Mouse (Mus musculus) embryonic facial prominence, embryonic 11.5 days (tissue): ENCODE data around the gene Igsf6. TPM values are rescaled to one million over a fixed set of nuclear protein-coding genes. Genes with fewer than 3 reads are reported as not detected.
A peak's percentile ranks its signal among the peaks of the same experiment; 100 is the strongest.

ENCODE experiments used
- ATAC-seq: fragments of 200-750 bp; cut with Nextera tagmentation; replicated peaks from 2 replicates; pipeline ENCODE4 v1.8.0; 2017; ENCODE audit warnings: low read depth; ENCODE audit not compliant: insufficient number of reproducible peaks, low FRiP score, low TSS enrichment
- DNase-seq: peaks from one replicate; pipeline ENCODE4 v3.0.0-alpha.2; 2015; ENCODE audit warnings: low spot score
- H3K27ac ChIP-seq: fragments of 300-500 bp; sonication (generic); replicated peaks from 2 replicates; pipeline ENCODE4 v1.5.1; 2014; ENCODE audit warnings: mild to moderate bottlenecking, low read depth, low read length, control low read depth
- H3K27me3 ChIP-seq: fragments of 300-500 bp; sonication (generic); 2 replicates; pipeline ENCODE4 v1.6.1; 2014; ENCODE audit warnings: mild to moderate bottlenecking, low read length, moderate library complexity, mixed read lengths; ENCODE audit not compliant: control insufficient read depth, insufficient read depth
- H3K36me3 ChIP-seq: fragments of 300-500 bp; sonication (generic); replicated peaks from 2 replicates; pipeline ENCODE4 v1.6.1; 2014; ENCODE audit warnings: low read depth, mild to moderate bottlenecking, low read length, moderate library complexity, mixed read lengths; ENCODE audit not compliant: control insufficient read depth, insufficient read depth
- H3K4me1 ChIP-seq: fragments of 300-500 bp; sonication (generic); 2 replicates; pipeline ENCODE4 v1.6.1; 2014; ENCODE audit warnings: low read length, mixed read lengths; ENCODE audit not compliant: control insufficient read depth, insufficient read depth
- H3K4me2 ChIP-seq: fragments of 300-500 bp; sonication (generic); 2 replicates; pipeline ENCODE4 v1.6.1; 2014; ENCODE audit warnings: low read depth, mild to moderate bottlenecking, control low read depth, low read length, moderate library complexity
- H3K4me3 ChIP-seq: fragments of 300-500 bp; sonication (generic); 2 replicates; pipeline ENCODE4 v1.5.1; 2014; ENCODE audit warnings: low read depth, low read length, control low read depth
- H3K9ac ChIP-seq: fragments of 300-500 bp; sonication (generic); replicated peaks from 2 replicates; pipeline ENCODE4 v1.6.1; 2014; ENCODE audit warnings: mild to moderate bottlenecking, control low read depth, low read length
- H3K9me3 ChIP-seq: fragments of 300-500 bp; sonication (generic); replicated peaks from 2 replicates; pipeline ENCODE4 v1.6.1; 2016; ENCODE audit warnings: mild to moderate bottlenecking, low read length, inconsistent platforms, mixed read lengths; ENCODE audit not compliant: control insufficient read depth
- WGBS: fragments of 180-500 bp; shearing (Covaris S2); extraction: QIAGEN DNeasy Blood & Tissue Kit; methylation state at CpG from one replicate; pipeline ENCODE4 v1.1.7; 2014; 5-methylcytosine and 5-hydroxymethylcytosine counted together
- polyA plus RNA-seq: library from polyadenylated mRNA; unstranded; fragments of >200 nt; fragmentation: Nextera tagmentation; extraction: Ambion mirVana; gene quantifications from 2 replicates; pipeline ENCODE4 v1.2.1, GENCODE M21; 2014

The Igsf6 gene
- polyA plus RNA-seq, 1 experiment from 2014 or later = 0.70 TPM

DNA sequence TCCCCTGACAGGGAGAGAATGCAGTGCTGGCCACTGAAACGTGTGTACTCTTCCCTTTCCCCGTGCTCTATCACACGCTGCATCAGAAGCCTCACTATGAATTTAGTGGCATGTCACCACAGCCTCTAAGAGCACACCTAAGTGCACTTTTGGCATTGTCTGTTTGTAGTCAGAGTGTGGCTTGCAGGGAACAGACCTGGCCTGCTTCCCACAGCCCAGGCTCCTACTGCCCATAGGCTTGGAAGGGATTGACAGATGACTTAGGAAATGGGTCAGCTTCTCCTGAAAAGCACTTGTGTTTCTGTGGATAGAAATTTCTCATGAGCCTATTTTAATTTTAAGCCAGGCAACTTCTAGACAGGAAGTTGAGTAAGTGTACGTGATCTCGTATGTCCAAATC is 1.0 kb upstream of the Igsf6 start:
- Histone ChIP-seq H3K4me1 (no peaks in the 10 kb centered on the region), H3K9me3 (no peaks in the 10 kb centered on the region), H3K4me3 (no peak overlapping the region), H3K27ac (no peak overlapping the region), H3K4me2 (no peak overlapping the region), H3K36me3 (peaks cover 3% of the 10 kb centered on the region), H3K9ac (no peak overlapping the region), H3K27me3 (no peaks in the 10 kb centered on the region)
- WGBS = 87% methylated on average over 5 of the region's 5 CpGs
- DNase-seq = no peak
- no peak for ATAC-seq

DNA sequence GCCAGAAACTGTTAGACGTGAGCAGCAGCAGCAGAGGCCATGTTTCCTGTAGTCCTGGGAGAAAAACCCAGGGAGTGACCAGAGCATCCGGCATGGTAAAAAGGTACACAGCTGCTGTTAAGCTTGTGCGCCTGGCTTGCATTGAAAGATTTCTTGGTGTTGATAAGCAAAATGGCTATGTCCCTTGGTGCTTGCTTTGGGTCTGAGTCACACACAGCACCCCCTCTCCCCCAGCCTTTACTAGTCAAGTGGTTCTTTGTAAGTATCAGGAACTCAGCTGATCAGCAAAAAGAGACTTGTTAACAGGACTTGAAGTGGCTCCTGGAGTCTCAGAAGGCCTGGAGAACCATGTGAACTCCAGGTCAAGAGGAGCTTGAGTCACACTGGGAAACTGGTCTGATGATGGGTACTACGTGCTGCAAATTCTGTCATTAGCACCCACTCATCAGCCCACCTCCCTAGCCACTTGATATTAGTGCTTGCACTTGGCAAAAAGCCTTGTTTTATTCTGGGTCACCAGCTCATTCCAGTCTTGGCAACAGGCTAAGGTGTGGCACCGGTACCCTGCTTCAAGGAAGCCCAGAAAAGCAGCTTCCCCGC is 529 bp upstream of the Igsf6 start:
- no peak overlapping the region for H3K9ac ChIP-seq
- no peak overlapping the region for H3K4me2 ChIP-seq
- no peak overlapping the region for H3K4me3 ChIP-seq
- H3K4me1 ChIP-seq = no peaks in the 10 kb centered on the region
- no peaks in the 10 kb centered on the region for H3K9me3 ChIP-seq
- DNase-seq = no peak
- WGBS = 85% methylated on average over 6 of the region's 6 CpGs
- H3K36me3 ChIP-seq = peaks cover 3% of the 10 kb centered on the region
- H3K27ac ChIP-seq = no peak overlapping the region
- ATAC-seq = no peak
- H3K27me3 ChIP-seq = no peaks in the 10 kb centered on the region

DNA sequence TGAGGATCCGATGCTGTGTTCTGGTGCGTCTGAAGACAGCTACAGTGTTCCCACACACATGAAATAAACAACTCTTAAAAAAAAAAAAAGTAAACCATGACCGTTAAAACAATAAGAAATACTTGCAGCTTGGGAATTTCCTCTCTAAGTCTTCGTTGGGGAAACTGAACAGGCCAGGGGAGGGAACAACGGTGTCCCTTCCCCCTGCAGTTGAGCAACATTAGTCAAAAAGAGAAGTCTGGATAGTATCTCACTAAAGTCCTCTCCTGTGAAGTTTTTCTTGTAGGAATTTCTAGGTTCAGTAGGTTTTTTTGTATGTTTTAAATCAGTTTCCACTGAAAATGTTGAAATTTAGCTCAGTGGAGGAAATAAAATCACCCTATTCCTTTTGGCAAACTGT is 1.9 kb downstream of the Igsf6 start:
- WGBS = 90% methylated on average over 5 of the region's 5 CpGs
- Histone ChIP-seq H3K9me3 (no peaks in the 10 kb centered on the region), H3K27me3 (no peaks in the 10 kb centered on the region), H3K4me2 (no peak overlapping the region), H3K4me1 (no peaks in the 10 kb centered on the region), H3K27ac (no peak overlapping the region), H3K4me3 (no peak overlapping the region), H3K36me3 (peaks cover 3% of the 10 kb centered on the region; the same call in 1 of the 2 replicates), H3K9ac (no peak overlapping the region)
- ATAC-seq = no peak
- DNase-seq = no peak

DNA sequence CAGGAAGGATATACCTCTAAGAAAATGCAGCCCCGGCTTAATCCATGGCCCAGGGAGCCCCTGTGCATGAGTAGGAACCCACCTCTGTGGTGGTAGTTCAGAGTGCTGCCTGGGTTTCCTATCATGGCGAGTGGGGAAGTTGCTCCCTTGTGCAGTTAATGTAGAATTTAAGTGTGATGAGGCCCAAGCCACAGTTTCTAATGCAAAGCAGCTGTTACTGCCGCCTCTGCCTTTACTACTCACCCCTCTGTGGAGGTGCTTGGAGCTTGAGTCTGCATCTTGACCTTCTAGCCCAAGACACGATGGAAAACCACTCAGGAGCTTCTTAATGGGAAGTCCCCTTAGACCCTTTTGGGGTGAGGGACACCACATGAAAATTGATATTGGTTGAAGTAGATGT is 3.1 kb downstream of the Igsf6 start:
- Histone ChIP-seq H3K27ac (no peak overlapping the region), H3K4me3 (no peak overlapping the region), H3K27me3 (no peaks in the 10 kb centered on the region), H3K4me2 (no peak overlapping the region), H3K4me1 (no peaks in the 10 kb centered on the region), H3K9me3 (no peaks in the 10 kb centered on the region), H3K36me3 (peaks cover 3% of the 10 kb centered on the region; the same call in 1 of the 2 replicates), H3K9ac (no peak overlapping the region)
- ATAC-seq = no peak
- DNase-seq = no peak
- WGBS = 81% methylated on average over 4 of the region's 4 CpGs

DNA sequence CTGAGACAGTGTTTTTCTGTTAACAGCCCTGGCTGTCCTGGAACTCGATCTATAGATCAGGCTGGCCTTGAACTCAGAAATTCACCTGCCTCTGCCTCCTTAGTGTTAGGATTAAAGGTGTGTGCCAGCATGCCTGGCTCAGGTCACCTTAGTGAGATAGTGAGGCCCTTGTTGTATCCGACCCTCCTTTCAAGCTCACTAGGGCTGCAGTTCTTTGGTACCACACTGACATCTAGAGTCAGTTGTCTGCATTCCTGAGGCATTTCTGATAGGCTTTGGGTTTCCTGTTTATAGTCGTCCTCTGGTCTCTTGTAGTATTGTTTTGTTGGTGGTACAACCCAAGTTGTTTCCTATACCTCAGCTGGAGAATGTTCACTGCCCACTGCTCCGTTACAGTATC is 10.1 kb downstream of the Igsf6 start:
- Histone ChIP-seq H3K9ac (no peak overlapping the region), H3K4me3 (no peak overlapping the region), H3K36me3 (no peaks in the 10 kb centered on the region; the same call in 1 of the 2 replicates), H3K27me3 (no peaks in the 10 kb centered on the region), H3K4me1 (no peaks in the 10 kb centered on the region), H3K9me3 (no peaks in the 10 kb centered on the region), H3K4me2 (no peak overlapping the region), H3K27ac (no peak overlapping the region)
- DNase-seq (peak; percentile 12), ATAC-seq (no peak)
- 68% methylated on average over 4 of the region's 4 CpGs for WGBS

DNA sequence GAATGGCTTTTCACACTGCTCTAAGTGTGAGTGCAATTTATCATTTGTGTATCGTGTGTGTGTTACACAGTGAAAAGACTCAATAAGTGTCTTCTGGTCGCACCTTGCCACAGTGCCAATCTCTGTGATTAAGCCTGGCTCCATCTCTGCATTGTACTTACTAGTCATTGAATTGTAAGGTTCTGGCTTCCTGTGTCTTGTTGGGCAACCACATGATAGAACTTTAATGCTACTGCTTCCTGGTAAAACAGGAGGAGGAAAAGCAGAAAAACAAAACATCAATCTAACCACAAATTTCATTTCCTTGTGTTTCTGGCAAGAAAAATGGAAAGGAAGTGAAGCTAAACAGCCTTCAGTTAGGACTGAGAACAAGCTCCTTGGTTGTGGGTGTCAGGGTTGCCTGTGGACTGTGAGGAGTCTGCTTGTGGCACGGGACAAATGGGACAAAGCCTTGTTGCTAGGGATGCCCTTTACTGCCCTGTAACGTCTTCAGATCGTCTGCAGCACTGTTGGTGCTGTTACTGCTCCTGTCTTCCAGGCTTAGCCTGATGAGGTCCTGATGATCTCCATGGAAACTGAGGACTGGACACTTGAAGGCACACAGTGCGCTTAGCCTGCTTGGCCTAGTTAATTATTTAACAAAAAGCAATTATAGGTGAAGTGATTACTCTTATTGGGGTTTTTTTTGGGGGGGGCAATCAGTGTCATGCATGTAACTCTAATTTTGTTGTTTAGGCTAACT is 14.7 kb downstream of the Igsf6 start:
- H3K4me2 ChIP-seq = no peak overlapping the region
- WGBS = 80% methylated on average over 6 of the region's 6 CpGs
- H3K9me3 ChIP-seq = no peaks in the 10 kb centered on the region
- ATAC-seq = no peak
- H3K4me3 ChIP-seq = no peak overlapping the region
- H3K36me3 ChIP-seq = no peaks in the 10 kb centered on the region; the same call in 1 of the 2 replicates
- H3K27ac ChIP-seq = no peak overlapping the region
- H3K4me1 ChIP-seq = no peaks in the 10 kb centered on the region
- no peak overlapping the region for H3K9ac ChIP-seq
- no peak for DNase-seq
- H3K27me3 ChIP-seq = no peaks in the 10 kb centered on the region

DNA sequence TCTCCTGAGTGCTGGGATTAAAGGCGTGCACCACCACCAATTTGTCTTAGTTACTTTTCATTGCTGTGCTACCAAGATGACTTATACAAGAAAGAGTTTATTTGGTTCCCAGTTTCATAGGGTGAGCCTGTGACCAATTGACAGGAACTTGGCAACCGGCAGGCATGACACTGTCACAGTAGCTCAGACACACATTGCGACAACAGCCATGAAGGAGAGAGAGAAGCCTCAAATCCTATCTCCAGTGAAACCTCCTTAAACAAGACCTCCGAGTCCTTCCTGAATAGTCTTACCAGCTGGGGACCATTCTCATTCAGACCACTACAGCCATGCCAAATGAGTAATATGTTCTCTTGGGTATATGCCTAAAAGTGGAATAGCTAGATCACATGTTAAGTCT is 21.3 kb downstream of the Igsf6 start:
- DNase-seq (no peak), ATAC-seq (no peak)
- no peak overlapping the region for H3K4me2 ChIP-seq
- no peak overlapping the region for H3K9ac ChIP-seq
- H3K36me3 ChIP-seq = no peaks in the 10 kb centered on the region; the same call in none of the 2 replicates
- H3K27me3 ChIP-seq = no peaks in the 10 kb centered on the region
- H3K4me1 ChIP-seq = no peaks in the 10 kb centered on the region
- no peaks in the 10 kb centered on the region for H3K9me3 ChIP-seq
- WGBS = 95% methylated on average over 4 of the region's 4 CpGs
- H3K4me3 ChIP-seq = no peak overlapping the region
- H3K27ac ChIP-seq = no peak overlapping the region

DNA sequence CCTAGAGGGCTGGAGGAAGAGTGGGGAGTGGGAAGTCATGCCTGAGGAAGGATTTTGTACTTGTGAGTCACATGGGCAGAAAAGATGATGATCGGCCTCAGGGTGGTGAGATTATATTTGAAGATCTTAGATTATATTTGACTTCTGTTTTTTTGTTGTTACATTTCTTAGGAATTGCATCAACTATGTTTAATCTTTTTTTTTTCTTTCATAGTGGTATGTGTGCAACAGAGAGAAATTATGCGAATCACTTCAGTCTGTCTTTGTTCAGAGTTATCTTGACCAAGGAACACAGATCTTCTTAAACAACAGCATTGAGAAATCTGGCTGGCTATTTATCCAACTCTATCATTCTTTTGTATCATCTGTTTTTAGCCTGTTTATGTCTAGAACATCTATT is 26.7 kb downstream of the Igsf6 start:
- Histone ChIP-seq H3K27ac (no peak overlapping the region), H3K9me3 (no peaks in the 10 kb centered on the region), H3K4me2 (no peak overlapping the region), H3K4me3 (no peak overlapping the region), H3K27me3 (no peaks in the 10 kb centered on the region), H3K36me3 (no peaks in the 10 kb centered on the region; the same call in 1 of the 2 replicates), H3K9ac (no peak overlapping the region), H3K4me1 (no peaks in the 10 kb centered on the region)
- DNase-seq (no peak), ATAC-seq (no peak)
- WGBS = 95% methylated on average over 2 of the region's 2 CpGs
